Mouse (Mus musculus): ENCODE measurements around the gene Glyat. TPM values are rescaled to one million over a fixed set of nuclear protein-coding genes. Genes with fewer than 3 reads are reported as not detected.
"Not testable (repeated sequence)": the region's sequence is repeated elsewhere in the genome, so short reads cannot be mapped to it uniquely, and the experiment has no call there.

Gene Glyat
- under 1 TPM; 0.17 to 0.28 TPM for total RNA-seq (2021)

- DNase-seq: no peak
Measured at GRCm38 (mm10) chr19:12633176-12633575, at the start of gene Glyat. TSS of gene Glyat (plus strand) at chr19:12633308.

GRCm38 (mm10) chr19:12585310-12585709 lies 47.8 kb upstream of the Glyat start:
- no peak for DNase-seq

GRCm38 (mm10) chr19:12591908-12592307 lies 41.2 kb upstream of the Glyat start:
- DNase-seq: peak; percentile 40 to 62

- no peak for DNase-seq
Measured at GRCm38 (mm10) chr19:12595135-12595529, 38.0 kb upstream of the Glyat start.

GRCm38 (mm10) chr19:12595530-12596289 lies 37.4 kb upstream of the Glyat start:
- DNase-seq: peak; percentile 27 to 45

GRCm38 (mm10) chr19:12596290-12597072 lies 36.6 kb upstream of the Glyat start:
- DNase-seq: peak; percentile 20 to 32

- no peak for DNase-seq
Measured at GRCm38 (mm10) chr19:12597073-12597405, 36.1 kb upstream of the Glyat start.

- DNase-seq: no peak
Measured at GRCm38 (mm10) chr19:12598674-12599073, 34.4 kb upstream of the Glyat start.

- no peak for DNase-seq
Measured at GRCm38 (mm10) chr19:12599674-12600073, 33.4 kb upstream of the Glyat start, which contains the start of gene Gm4952. TSS of gene Gm4952 (plus strand) at chr19:12599974.

GRCm38 (mm10) chr19:12600684-12601480 lies 32.2 kb upstream of the Glyat start:
- no peak for DNase-seq

GRCm38 (mm10) chr19:12608336-12608735 lies 24.8 kb upstream of the Glyat start:
- no peak for DNase-seq

- no peak for DNase-seq
Measured at GRCm38 (mm10) chr19:12613646-12614045, 19.5 kb upstream of the Glyat start.

GRCm38 (mm10) chr19:12634259-12634658 lies 1.2 kb downstream of the Glyat start:
- no peak for DNase-seq

GRCm38 (mm10) chr19:12634963-12635362 lies 1.9 kb downstream of the Glyat start:
- DNase-seq: no peak

GRCm38 (mm10) chr19:12636863-12637262 lies 3.8 kb downstream of the Glyat start:
- DNase-seq: no peak

- DNase-seq: no peak
Measured at GRCm38 (mm10) chr19:12638049-12638448, 4.9 kb downstream of the Glyat start.

GRCm38 (mm10) chr19:12649511-12649910 lies 16.4 kb downstream of the Glyat start:
- DNase-seq: no peak

GRCm38 (mm10) chr19:12666156-12666555 lies 33.0 kb downstream of the Glyat start:
- DNase-seq: no peak

- not testable (repeated sequence) for DNase-seq
Measured at GRCm38 (mm10) chr19:12668601-12669000, 35.5 kb downstream of the Glyat start.

GRCm38 (mm10) chr19:12670139-12670538 lies 37.0 kb downstream of the Glyat start, which contains the start of gene Olfr1442:
TSS of gene Olfr1442 (plus strand) at chr19:12670439.
- DNase-seq: no peak

GRCm38 (mm10) chr19:12671051-12671450 lies 37.9 kb downstream of the Glyat start:
- DNase-seq: no peak

- no peak for DNase-seq
Measured at GRCm38 (mm10) chr19:12677812-12678211, 44.7 kb downstream of the Glyat start, which contains the start of gene Olfr1443. TSS of gene Olfr1443 (plus strand) at chr19:12678112.

- no peak for DNase-seq
Measured at GRCm38 (mm10) chr19:12684638-12685037, 51.5 kb downstream of the Glyat start.

Data from layer of hippocampus, postnatal 36 days (tissue).